Mouse (Mus musculus): ENCODE data around the gene Sox1. TPM values are rescaled to one million over a fixed set of nuclear protein-coding genes. Genes with fewer than 3 reads are reported as not detected.

Sox1 gene
- polyA plus RNA-seq, 1 experiment, result not detected

- H3K4me3 ChIP-seq (ENCODE audit: extremely low read depth, insufficient read depth, insufficient read length), result no peak overlapping the region
- H3K27ac ChIP-seq (ENCODE audit: insufficient read depth, low read length), result no peak overlapping the region
- H3K4me1 ChIP-seq (ENCODE audit: control insufficient read depth, insufficient read depth, insufficient read length), result no peaks in the 10 kb centered on the region
- no peaks in the 10 kb centered on the region for H3K36me3 ChIP-seq (ENCODE audit: control insufficient read depth, insufficient read depth, low read length)
- WGBS, result 79% methylated on average over 10 of the region's 10 CpGs
- no peaks in the 10 kb centered on the region for H3K27me3 ChIP-seq (ENCODE audit: control insufficient read depth, insufficient read depth, low read length)
- DNase-seq (ENCODE audit: low read depth in 1 of 2, low spot score in 2 of 2), result no peak
- no peak for TF ChIP-seq CTCF (IDR thresholded peaks at IDR 0.05; ENCODE audit: extremely low read depth, insufficient read depth, insufficient read length, insufficient replicate concordance)
- no peak for TF ChIP-seq POLR2A (IDR thresholded peaks at IDR 0.05; ENCODE audit: low read depth, low read length)
These were observed 40.6 kb upstream of the Sox1 start for GRCm38 (mm10) chr8:12354406-12355025.

GRCm38 (mm10) chr8:12368161-12368560, 26.9 kb upstream of the Sox1 start:
- no peak for DNase-seq (ENCODE audit: low read depth in 1 of 2, low spot score in 2 of 2)
- H3K4me3 ChIP-seq (ENCODE audit: extremely low read depth, insufficient read depth, insufficient read length), result no peak overlapping the region
- no peak for TF ChIP-seq CTCF (IDR thresholded peaks at IDR 0.05; ENCODE audit: extremely low read depth, insufficient read depth, insufficient read length, insufficient replicate concordance)
- no peak for TF ChIP-seq POLR2A (IDR thresholded peaks at IDR 0.05; ENCODE audit: low read depth, low read length)
- no peaks in the 10 kb centered on the region for H3K36me3 ChIP-seq (ENCODE audit: control insufficient read depth, insufficient read depth, low read length)
- H3K27ac ChIP-seq (ENCODE audit: insufficient read depth, low read length), result no peak overlapping the region
- H3K27me3 ChIP-seq (ENCODE audit: control insufficient read depth, insufficient read depth, low read length), result no peaks in the 10 kb centered on the region
- H3K4me1 ChIP-seq (ENCODE audit: control insufficient read depth, insufficient read depth, insufficient read length), result no peaks in the 10 kb centered on the region
- WGBS, result 74% methylated on average over 7 of the region's 7 CpGs

- no peak for TF ChIP-seq CTCF (IDR thresholded peaks at IDR 0.05; ENCODE audit: extremely low read depth, insufficient read depth, insufficient read length, insufficient replicate concordance)
- TF ChIP-seq POLR2A (IDR thresholded peaks at IDR 0.05; ENCODE audit: low read depth, low read length), result no peak
- Histone ChIP-seq H3K4me1 (ENCODE audit: control insufficient read depth, insufficient read depth, insufficient read length) (no peaks in the 10 kb centered on the region), H3K4me3 (ENCODE audit: extremely low read depth, insufficient read depth, insufficient read length) (no peak overlapping the region), H3K36me3 (ENCODE audit: control insufficient read depth, insufficient read depth, low read length) (no peaks in the 10 kb centered on the region), H3K27me3 (ENCODE audit: control insufficient read depth, insufficient read depth, low read length) (no peaks in the 10 kb centered on the region), H3K27ac (ENCODE audit: insufficient read depth, low read length) (no peak overlapping the region)
- DNase-seq (ENCODE audit: low read depth in 1 of 2, low spot score in 2 of 2), result no peak
- WGBS, result 75% methylated on average over 6 of the region's 6 CpGs
These were observed 26.2 kb upstream of the Sox1 start for GRCm38 (mm10) chr8:12368856-12369255.

GRCm38 (mm10) chr8:12381111-12381510, 14.0 kb upstream of the Sox1 start:
- no peaks in the 10 kb centered on the region for H3K36me3 ChIP-seq (ENCODE audit: control insufficient read depth, insufficient read depth, low read length)
- WGBS, result 77% methylated on average over 3 of the region's 3 CpGs
- no peak overlapping the region for H3K4me3 ChIP-seq (ENCODE audit: extremely low read depth, insufficient read depth, insufficient read length)
- H3K27ac ChIP-seq (ENCODE audit: insufficient read depth, low read length), result no peak overlapping the region
- no peak for TF ChIP-seq CTCF (IDR thresholded peaks at IDR 0.05; ENCODE audit: extremely low read depth, insufficient read depth, insufficient read length, insufficient replicate concordance)
- no peak for TF ChIP-seq POLR2A (IDR thresholded peaks at IDR 0.05; ENCODE audit: low read depth, low read length)
- H3K4me1 ChIP-seq (ENCODE audit: control insufficient read depth, insufficient read depth, insufficient read length), result no peaks in the 10 kb centered on the region
- no peak for DNase-seq (ENCODE audit: low read depth in 1 of 2, low spot score in 2 of 2)
- peaks cover 18% of the 10 kb centered on the region for H3K27me3 ChIP-seq (ENCODE audit: control insufficient read depth, insufficient read depth, low read length)

- 12% methylated on average over 21 of the region's 21 CpGs for WGBS
- DNase-seq (ENCODE audit: low read depth in 1 of 2, low spot score in 2 of 2), result no peak
- H3K4me1 ChIP-seq (ENCODE audit: control insufficient read depth, insufficient read depth, insufficient read length), result no peaks in the 10 kb centered on the region
- H3K27ac ChIP-seq (ENCODE audit: insufficient read depth, low read length), result no peak overlapping the region
- TF ChIP-seq CTCF (IDR thresholded peaks at IDR 0.05; ENCODE audit: extremely low read depth, insufficient read depth, insufficient read length, insufficient replicate concordance), result no peak
- no peak for TF ChIP-seq POLR2A (IDR thresholded peaks at IDR 0.05; ENCODE audit: low read depth, low read length)
- H3K36me3 ChIP-seq (ENCODE audit: control insufficient read depth, insufficient read depth, low read length), result no peaks in the 10 kb centered on the region
- H3K27me3 ChIP-seq (ENCODE audit: control insufficient read depth, insufficient read depth, low read length), result peaks cover 20% of the 10 kb centered on the region
- no peak overlapping the region for H3K4me3 ChIP-seq (ENCODE audit: extremely low read depth, insufficient read depth, insufficient read length)
These were observed 12.2 kb upstream of the Sox1 start for GRCm38 (mm10) chr8:12382707-12383561.

GRCm38 (mm10) chr8:12383979-12384890, 10.9 kb upstream of the Sox1 start:
- 3% methylated on average over 34 of the region's 34 CpGs for WGBS
- Histone ChIP-seq H3K27ac (ENCODE audit: insufficient read depth, low read length) (no peak overlapping the region), H3K4me1 (ENCODE audit: control insufficient read depth, insufficient read depth, insufficient read length) (no peaks in the 10 kb centered on the region), H3K36me3 (ENCODE audit: control insufficient read depth, insufficient read depth, low read length) (no peaks in the 10 kb centered on the region), H3K4me3 (ENCODE audit: extremely low read depth, insufficient read depth, insufficient read length) (no peak overlapping the region), H3K27me3 (ENCODE audit: control insufficient read depth, insufficient read depth, low read length) (peaks cover 20% of the 10 kb centered on the region)
- TF ChIP-seq POLR2A (IDR thresholded peaks at IDR 0.05; ENCODE audit: low read depth, low read length), result no peak
- no peak for TF ChIP-seq CTCF (IDR thresholded peaks at IDR 0.05; ENCODE audit: extremely low read depth, insufficient read depth, insufficient read length, insufficient replicate concordance)
- DNase-seq (ENCODE audit: low read depth in 1 of 2, low spot score in 2 of 2), result no peak
